Mouse (Mus musculus) midbrain, embryonic 11.5 days (tissue): ENCODE data around the gene Ing5. TPM values are rescaled to one million over a fixed set of nuclear protein-coding genes. Genes with fewer than 3 reads are reported as not detected.
"Not testable (repeated sequence)": the region's sequence is repeated elsewhere in the genome, so short reads cannot be mapped to it uniquely, and the experiment has no call there.

ENCODE experiments used
- ATAC-seq: fragments of 200-750 bp; cut with Nextera tagmentation; 2 replicates; pipeline ENCODE4 v1.8.0; 2017; ENCODE audit warnings: moderate TSS enrichment, moderate library complexity; ENCODE audit not compliant: low FRiP score
- DNase-seq: peaks from one replicate; pipeline ENCODE4 v3.0.0; 2015; ENCODE audit warnings: low spot score; ENCODE audit errors: missing footprints
- H3K27ac ChIP-seq: fragments of 300-500 bp; sonication (generic); 2 replicates; pipeline ENCODE4 v1.5.1; 2014; ENCODE audit warnings: low read depth, low read length
- H3K27me3 ChIP-seq: fragments of 300-500 bp; sonication (generic); 2 replicates; pipeline ENCODE4 v1.6.1; 2014; ENCODE audit warnings: mild to moderate bottlenecking, low read length, moderate library complexity, mixed read lengths; ENCODE audit not compliant: control insufficient read depth, insufficient read depth
- H3K36me3 ChIP-seq: fragments of 300-500 bp; sonication (generic); 2 replicates; pipeline ENCODE4 v1.6.1; 2014; ENCODE audit warnings: mild to moderate bottlenecking, low read length, moderate library complexity, mixed read lengths; ENCODE audit not compliant: control insufficient read depth, insufficient read depth
- H3K4me1 ChIP-seq: fragments of 300-500 bp; sonication (generic); 2 replicates; pipeline ENCODE4 v1.6.1; 2014; ENCODE audit warnings: low read length; ENCODE audit not compliant: control insufficient read depth, insufficient read depth
- H3K4me2 ChIP-seq: fragments of 300-500 bp; sonication (generic); 2 replicates; pipeline ENCODE4 v1.6.1; 2014; ENCODE audit warnings: mild to moderate bottlenecking, moderate library complexity
- H3K4me3 ChIP-seq: fragments of 300-500 bp; sonication (generic); 2 replicates; pipeline ENCODE4 v1.5.1; 2014; ENCODE audit warnings: low read depth, low read length
- H3K9ac ChIP-seq: fragments of 300-500 bp; sonication (generic); 2 replicates; pipeline ENCODE4 v1.6.1; 2014; ENCODE audit warnings: low read length
- H3K9me3 ChIP-seq: fragments of 300-500 bp; sonication (generic); 2 replicates; pipeline ENCODE4 v1.6.1; 2016; ENCODE audit warnings: low read length; ENCODE audit not compliant: control insufficient read depth
- WGBS: fragments of 180-500 bp; shearing (Covaris S2); extraction: QIAGEN DNeasy Blood & Tissue Kit; methylation state at CpG from one replicate; pipeline ENCODE4 v1.1.7; 2014; 5-methylcytosine and 5-hydroxymethylcytosine counted together
- polyA plus RNA-seq: library from polyadenylated mRNA; unstranded; fragments of >200 nt; fragmentation: Nextera tagmentation; extraction: Ambion mirVana; gene quantifications from 2 replicates; pipeline ENCODE4 v1.2.1, GENCODE M21; 2014

Gene Ing5
- polyA plus RNA-seq, 1 experiment from 2014 or later: 17.8 TPM

DNA sequence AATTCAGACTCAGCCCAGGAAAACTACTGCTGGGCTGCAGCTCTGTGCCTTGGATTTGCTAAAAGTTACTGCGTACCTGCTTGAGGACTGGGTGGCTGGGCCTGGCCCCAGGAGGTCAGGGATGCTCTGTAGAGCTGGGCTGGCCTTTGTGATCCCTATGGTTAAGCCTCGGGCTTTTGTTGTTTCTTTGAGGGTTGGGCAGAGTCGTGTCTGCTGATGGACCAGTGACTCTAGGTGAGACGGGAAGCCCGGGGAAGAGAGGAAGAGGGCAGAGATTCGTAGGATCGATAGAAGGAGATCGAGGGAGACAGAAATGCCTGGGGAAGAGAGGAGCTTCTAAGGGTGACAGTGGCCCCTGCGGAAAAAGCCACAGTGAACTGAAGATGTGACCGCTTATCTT, 20.8 kb downstream of the Ing5 start, which contains the start of gene D2hgdh:
TSS of gene D2hgdh (plus strand) at position 301 of the 400 bp plus-strand sequence.
- Histone ChIP-seq H3K4me3 (peak within 1 kb of the TSS; percentile 55), H3K4me2 (peak within 1 kb of the TSS; percentile 69), H3K9me3 (no peaks in the 10 kb centered on the region), H3K36me3 (no peaks in the 10 kb centered on the region), H3K9ac (peak within 1 kb of the TSS; percentile 69), H3K4me1 (peaks cover 7% of the 10 kb centered on the region), H3K27ac (peak within 1 kb of the TSS; percentile 79), H3K27me3 (no peaks in the 10 kb centered on the region)
- peak; percentile 14 for ATAC-seq
- 5% methylated on average over 10 of the region's 10 CpGs for WGBS
- DNase-seq: peak; percentile 88

DNA sequence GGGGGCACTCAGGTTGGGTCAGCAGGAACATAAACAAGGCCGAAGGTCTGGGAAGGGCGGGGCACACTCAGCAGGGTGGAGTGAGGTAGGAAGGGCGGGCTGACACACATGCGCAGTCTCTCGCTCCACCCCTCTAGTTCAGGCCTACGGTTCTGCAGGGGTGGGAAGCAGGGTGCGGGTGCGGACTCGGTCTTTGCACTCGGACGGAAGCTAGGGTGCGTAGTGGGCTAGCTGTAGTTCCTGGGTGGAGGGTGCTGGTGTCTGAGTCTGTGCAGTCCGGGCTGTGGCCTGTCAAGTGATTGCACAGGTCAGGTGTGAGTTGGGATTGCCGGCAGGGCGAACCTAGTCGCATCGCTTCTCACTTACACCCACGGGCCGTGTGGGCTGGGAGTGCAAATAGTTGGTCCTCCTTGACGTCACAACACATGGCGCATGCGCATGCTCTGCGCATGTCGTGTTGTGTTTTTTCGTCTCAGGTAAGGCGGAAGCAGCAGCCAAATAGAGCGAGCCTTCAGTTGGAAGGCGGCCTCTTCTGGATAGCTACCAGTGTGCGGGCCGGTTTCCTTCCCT, 21.4 kb downstream of the Ing5 start:
- Histone ChIP-seq H3K9me3 (no peaks in the 10 kb centered on the region), H3K9ac (peak overlapping the region; percentile 69), H3K4me1 (peaks cover 7% of the 10 kb centered on the region), H3K27me3 (no peaks in the 10 kb centered on the region), H3K4me3 (peak overlapping the region; percentile 55), H3K4me2 (peak overlapping the region; percentile 69), H3K36me3 (no peaks in the 10 kb centered on the region), H3K27ac (peak overlapping the region; percentile 79)
- peak; percentile 96 for ATAC-seq
- under 1% methylated on average over 30 of the region's 30 CpGs for WGBS
- DNase-seq: peak; percentile 99

- WGBS: 47% methylated on average over 27 of the region's 27 CpGs
- DNase-seq: peak; percentile 90
- Histone ChIP-seq H3K9me3 (no peaks in the 10 kb centered on the region), H3K27ac (no peak overlapping the region), H3K9ac (peak overlapping the region; percentile 69), H3K4me1 (peaks cover 7% of the 10 kb centered on the region), H3K4me2 (peak overlapping the region; percentile 69), H3K4me3 (peak overlapping the region; percentile 55), H3K27me3 (no peaks in the 10 kb centered on the region), H3K36me3 (no peaks in the 10 kb centered on the region)
- peak; percentile 43 for ATAC-seq
Observed at GRCm38 (mm10) chr1:93825771-93826539, 22.2 kb downstream of the Ing5 start.

- H3K4me1 ChIP-seq: peaks cover 7% of the 10 kb centered on the region
- DNase-seq (no peak), ATAC-seq (no peak)
- H3K36me3 ChIP-seq: no peaks in the 10 kb centered on the region
- H3K9ac ChIP-seq: no peak overlapping the region
- WGBS: 92% methylated on average over 9 of the region's 9 CpGs
- H3K27ac ChIP-seq: no peak overlapping the region
- H3K9me3 ChIP-seq: no peaks in the 10 kb centered on the region
- H3K27me3 ChIP-seq: no peaks in the 10 kb centered on the region
- H3K4me2 ChIP-seq: no peak overlapping the region; the same call in 1 of the 2 replicates
- no peak overlapping the region for H3K4me3 ChIP-seq
Observed at GRCm38 (mm10) chr1:93826540-93826835, 22.7 kb downstream of the Ing5 start.

DNA sequence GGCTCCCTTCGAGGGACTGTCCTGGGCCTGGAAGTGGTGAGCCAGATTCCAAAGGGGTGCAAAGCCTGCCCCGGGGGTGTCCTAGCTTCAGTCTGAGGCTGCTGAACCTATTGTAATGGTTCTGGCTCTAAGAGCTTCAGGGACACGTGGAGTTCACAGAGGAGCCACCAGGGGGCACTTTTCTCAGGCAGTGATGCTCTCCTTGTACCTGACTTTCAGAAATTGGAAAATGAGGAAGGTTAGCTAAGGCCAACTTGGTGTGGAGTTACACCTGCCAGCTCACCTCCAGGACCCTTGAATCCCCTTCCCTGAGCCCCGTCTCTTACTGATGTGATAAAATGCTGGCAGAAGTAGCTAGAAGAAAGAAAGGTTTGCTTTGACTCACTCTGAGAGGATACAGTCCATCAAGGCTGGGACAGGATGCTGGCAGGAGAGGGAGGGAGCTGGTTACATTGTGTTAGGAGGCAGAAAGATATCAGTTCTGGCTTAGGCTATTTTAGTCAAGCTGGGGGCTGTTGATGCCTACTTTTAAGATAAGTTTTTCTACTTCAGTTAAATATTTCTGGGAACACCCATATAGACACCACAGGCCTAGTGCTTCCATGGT, 29.1 kb downstream of the Ing5 start:
- WGBS: 67% methylated on average over 3 of the region's 4 CpGs
- DNase-seq: peak; percentile 86
- H3K9ac ChIP-seq: not testable (repeated sequence)

DNA sequence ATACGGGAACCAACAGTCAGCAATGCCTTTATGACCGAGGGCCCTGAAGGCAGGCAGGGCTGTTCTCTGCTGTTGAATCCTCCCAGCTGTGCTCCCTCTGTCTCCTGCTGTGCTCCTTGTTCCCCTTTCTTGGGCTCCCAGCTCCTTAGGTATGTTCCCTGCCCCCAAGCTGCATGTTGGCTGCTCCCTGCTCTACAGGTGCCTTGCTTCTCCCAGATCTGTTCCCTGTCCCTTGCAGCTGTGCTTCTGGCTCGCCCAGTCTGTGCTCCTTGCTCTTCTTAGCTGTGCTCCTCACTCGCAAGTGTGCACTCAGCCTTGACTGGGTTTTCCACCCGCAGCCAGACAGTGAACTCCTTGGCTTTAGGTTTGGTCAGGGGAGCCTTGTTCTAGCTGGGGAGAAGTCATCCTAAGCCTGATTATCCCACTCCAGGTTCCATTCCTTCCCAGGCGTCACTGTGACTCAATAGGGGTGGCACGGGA, 30.9 kb downstream of the Ing5 start:
- H3K27me3 ChIP-seq: no peaks in the 10 kb centered on the region
- H3K4me2 ChIP-seq: no peak overlapping the region
- 83% methylated on average over 7 of the region's 7 CpGs for whole genome bisulfite sequencing
- H3K4me3 ChIP-seq: no peak overlapping the region
- no peaks in the 10 kb centered on the region for H3K36me3 ChIP-seq
- H3K9ac ChIP-seq: no peak overlapping the region
- H3K9me3 ChIP-seq: no peaks in the 10 kb centered on the region
- DNase-seq (no peak), ATAC-seq (no peak)
- H3K4me1 ChIP-seq: no peaks in the 10 kb centered on the region
- no peak overlapping the region for H3K27ac ChIP-seq

More for the DNA sequence above, 29.1 kb downstream of the Ing5 start:
- H3K4me2 ChIP-seq, H3K27me3 ChIP-seq, H3K4me1 ChIP-seq, H3K4me3 ChIP-seq, H3K36me3 ChIP-seq, H3K9me3 ChIP-seq, H3K27ac ChIP-seq: not testable (repeated sequence)
- peak; percentile 19; the same call in 1 of the 2 replicates for ATAC-seq

- 92% methylated on average over 4 of the region's 4 CpGs for WGBS
Observed at GRCm38 (mm10) chr1:93835211-93835610, 31.4 kb downstream of the Ing5 start.

DNA sequence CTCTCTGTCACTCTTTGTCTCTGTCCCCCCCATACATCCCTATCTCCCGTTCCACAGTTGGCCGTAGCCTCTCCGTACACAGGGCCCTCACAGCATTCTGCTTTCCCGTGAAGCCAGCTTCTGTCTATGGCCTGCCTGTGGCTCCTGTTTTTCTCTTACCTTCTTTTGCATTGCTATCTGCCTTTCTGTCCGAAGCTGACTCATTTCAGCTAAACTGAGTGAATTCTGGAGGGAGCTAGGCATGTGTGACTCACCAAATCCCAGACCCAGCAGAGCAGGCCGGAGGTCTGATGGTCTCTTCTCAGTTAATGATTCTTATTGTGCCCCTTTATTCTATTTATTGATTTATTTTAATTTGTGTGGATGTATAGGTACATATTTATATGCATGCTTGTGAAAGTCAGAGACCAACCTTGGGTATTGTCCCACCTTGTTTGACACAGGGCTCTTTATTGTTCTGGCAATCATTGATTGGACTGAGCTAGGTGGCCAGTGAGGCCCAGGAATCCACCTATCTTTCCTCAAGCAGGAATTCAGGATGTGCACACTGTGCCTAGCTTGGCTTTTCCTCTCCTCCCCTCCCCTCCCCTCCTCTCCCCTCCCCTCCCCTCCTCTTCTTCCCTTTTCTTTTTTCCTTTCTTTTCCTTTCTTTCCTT, 32.2 kb downstream of the Ing5 start:
- no peak for ATAC-seq
- Histone ChIP-seq H3K27me3 (no peaks in the 10 kb centered on the region), H3K4me1 (no peaks in the 10 kb centered on the region), H3K9ac (no peak overlapping the region), H3K27ac (no peak overlapping the region), H3K4me3 (no peak overlapping the region), H3K36me3 (no peaks in the 10 kb centered on the region), H3K4me2 (no peak overlapping the region), H3K9me3 (no peaks in the 10 kb centered on the region)
- 93% methylated on average over 6 of the region's 6 CpGs for WGBS
- DNase-seq: no peak

More at GRCm38 (mm10) chr1:93835211-93835610, 31.4 kb downstream of the Ing5 start:
- no peak overlapping the region for H3K9ac ChIP-seq
- H3K4me1 ChIP-seq: no peaks in the 10 kb centered on the region
- no peaks in the 10 kb centered on the region for H3K27me3 ChIP-seq
- DNase-seq (no peak), ATAC-seq (no peak)
- no peaks in the 10 kb centered on the region for H3K36me3 ChIP-seq
- no peak overlapping the region for H3K4me3 ChIP-seq
- no peak overlapping the region for H3K4me2 ChIP-seq
- H3K9me3 ChIP-seq: no peaks in the 10 kb centered on the region
- no peak overlapping the region for H3K27ac ChIP-seq

DNA sequence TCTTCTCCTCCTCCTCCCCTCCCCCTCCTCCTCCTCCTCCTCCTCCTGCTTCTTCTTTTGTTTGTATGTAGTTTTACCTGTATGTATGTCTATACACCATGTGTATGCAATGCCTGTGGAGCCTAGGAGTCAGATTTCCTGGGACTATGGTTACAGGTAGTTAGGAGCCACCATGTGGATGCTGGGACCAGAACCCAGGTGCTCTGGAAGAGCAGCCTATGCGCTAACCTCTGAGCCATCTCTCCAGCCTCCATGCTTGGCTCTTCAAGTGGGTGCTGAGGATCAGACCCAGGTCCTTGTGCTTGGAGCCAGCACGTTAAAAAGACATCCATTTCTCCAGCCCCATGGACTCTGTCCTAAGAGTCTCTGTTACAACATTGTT, 32.8 kb downstream of the Ing5 start:
- H3K27ac ChIP-seq: no peak overlapping the region
- H3K36me3 ChIP-seq: no peaks in the 10 kb centered on the region
- ATAC-seq (no peak), DNase-seq (no peak)
- 92% methylated on average over 2 of the region's 2 CpGs for WGBS
- H3K9me3 ChIP-seq: no peaks in the 10 kb centered on the region
- no peak overlapping the region for H3K4me2 ChIP-seq
- H3K4me1 ChIP-seq: no peaks in the 10 kb centered on the region
- no peaks in the 10 kb centered on the region for H3K27me3 ChIP-seq
- H3K9ac ChIP-seq: no peak overlapping the region
- no peak overlapping the region for H3K4me3 ChIP-seq
